Mouse (Mus musculus): ENCODE measurements at regions not wholly inside any gene's neighbourhood (a gene's known extent, or its start where the extent isn't known, plus 50 kb on each side); places are given as distances from the start of the nearest gene placed in this dataset.

DNA sequence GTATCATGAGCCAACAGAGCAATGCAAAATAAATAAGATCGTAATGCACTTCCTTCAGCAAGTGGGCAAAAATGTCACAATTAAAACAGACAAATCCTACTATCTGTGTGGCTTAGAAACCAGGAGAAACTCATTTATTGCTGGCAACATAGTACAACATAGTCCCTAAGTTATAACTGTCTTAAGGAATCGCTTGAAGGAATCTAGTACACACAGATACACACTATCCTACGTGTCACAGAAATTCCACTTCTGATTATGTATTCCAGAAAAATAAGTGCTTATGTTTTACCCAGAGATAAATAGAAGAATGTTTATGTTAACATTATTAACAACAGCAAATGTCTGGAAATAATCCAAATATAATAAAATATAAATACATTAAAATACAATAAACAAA lies 457.9 kb downstream of the Etnk1 start:
- no peak overlapping the region for H3K9ac ChIP-seq
- DNase-seq (ENCODE audit: low spot score), result no peak
- H3K4me2 ChIP-seq (replicated peaks), result no peak overlapping the region
- H3K36me3 ChIP-seq (replicated peaks; ENCODE audit: control insufficient read depth, insufficient read depth), result no peaks in the 10 kb centered on the region
- H3K4me1 ChIP-seq (replicated peaks; ENCODE audit: control insufficient read depth, insufficient read depth, low read length), result no peaks in the 10 kb centered on the region
- no peaks in the 10 kb centered on the region for H3K9me3 ChIP-seq (ENCODE audit: control insufficient read depth, low read length)
- H3K27ac ChIP-seq, result no peak overlapping the region
- ATAC-seq (ENCODE audit: low FRiP score), result no peak
- H3K4me3 ChIP-seq (replicated peaks; ENCODE audit: low read length), result no peak overlapping the region
- 89% methylated on average over 3 of the region's 3 CpGs for WGBS
- H3K27me3 ChIP-seq (ENCODE audit: control insufficient read depth, insufficient read depth, low read length), result no peaks in the 10 kb centered on the region

DNA sequence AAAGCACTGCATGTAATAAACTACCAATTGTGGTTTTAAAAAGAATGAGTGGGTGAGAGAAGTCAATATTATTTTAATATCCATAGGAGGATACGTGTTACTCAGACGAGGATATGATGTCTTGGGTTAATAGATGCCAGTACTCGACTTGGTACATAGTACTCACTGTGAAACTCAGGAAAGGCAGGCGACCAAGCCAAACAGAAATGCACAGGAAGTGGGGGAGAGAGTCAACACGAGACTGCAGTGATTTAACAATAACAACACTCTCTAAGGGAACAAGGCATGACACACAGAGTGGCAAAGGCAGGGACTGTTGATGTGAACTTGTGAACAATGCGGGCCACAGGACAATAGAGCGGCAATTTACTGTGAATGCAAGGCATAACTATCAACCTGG lies 464.6 kb downstream of the Etnk1 start:
- DNase-seq (ENCODE audit: low spot score) (no peak), ATAC-seq (ENCODE audit: low FRiP score) (no peak)
- no peaks in the 10 kb centered on the region for H3K9me3 ChIP-seq (ENCODE audit: control insufficient read depth, low read length)
- H3K4me1 ChIP-seq (replicated peaks; ENCODE audit: control insufficient read depth, insufficient read depth, low read length), result no peaks in the 10 kb centered on the region
- 67% methylated on average over 7 of the region's 7 CpGs for WGBS
- H3K36me3 ChIP-seq (replicated peaks; ENCODE audit: control insufficient read depth, insufficient read depth), result no peaks in the 10 kb centered on the region
- H3K27ac ChIP-seq, result no peak overlapping the region
- no peaks in the 10 kb centered on the region for H3K27me3 ChIP-seq (ENCODE audit: control insufficient read depth, insufficient read depth, low read length)
- H3K4me3 ChIP-seq (replicated peaks; ENCODE audit: low read length), result no peak overlapping the region
- no peak overlapping the region for H3K9ac ChIP-seq
- H3K4me2 ChIP-seq (replicated peaks), result no peak overlapping the region

DNA sequence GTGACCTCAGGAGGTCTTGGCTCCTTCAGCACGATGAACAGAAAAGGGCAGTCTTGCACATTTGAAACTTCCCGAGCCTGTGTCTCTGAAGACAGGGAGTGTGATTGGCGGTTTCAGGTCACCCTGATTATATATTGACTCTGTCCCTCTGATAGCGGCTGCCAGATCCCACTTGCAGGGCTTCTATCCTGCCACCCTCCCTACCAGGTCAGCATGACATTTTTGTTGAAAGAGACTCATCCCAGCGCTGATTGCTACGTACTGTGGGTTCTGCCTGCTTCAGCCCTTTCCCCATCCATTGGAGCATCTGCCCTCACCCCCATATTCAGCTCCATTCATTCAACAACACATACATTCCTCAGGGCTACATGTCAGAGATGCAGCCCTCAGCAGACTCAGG lies 466.7 kb downstream of the Etnk1 start:
- WGBS, result 59% methylated on average over 6 of the region's 6 CpGs
- Histone ChIP-seq H3K9me3 (ENCODE audit: control insufficient read depth, low read length) (no peaks in the 10 kb centered on the region), H3K4me3 (replicated peaks; ENCODE audit: low read length) (no peak overlapping the region), H3K27ac (no peak overlapping the region), H3K4me1 (replicated peaks; ENCODE audit: control insufficient read depth, insufficient read depth, low read length) (no peaks in the 10 kb centered on the region), H3K36me3 (replicated peaks; ENCODE audit: control insufficient read depth, insufficient read depth) (no peaks in the 10 kb centered on the region), H3K4me2 (replicated peaks) (no peak overlapping the region), H3K9ac (no peak overlapping the region), H3K27me3 (ENCODE audit: control insufficient read depth, insufficient read depth, low read length) (no peaks in the 10 kb centered on the region)
- ATAC-seq (ENCODE audit: low FRiP score), result no peak
- no peak for DNase-seq (ENCODE audit: low spot score)

- DNase-seq (ENCODE audit: low spot score), result no peak
- Histone ChIP-seq H3K4me1 (replicated peaks; ENCODE audit: control insufficient read depth, insufficient read depth, low read length) (no peaks in the 10 kb centered on the region), H3K4me3 (replicated peaks; ENCODE audit: low read length) (no peak overlapping the region), H3K9ac (no peak overlapping the region), H3K27me3 (ENCODE audit: control insufficient read depth, insufficient read depth, low read length) (no peaks in the 10 kb centered on the region), H3K36me3 (replicated peaks; ENCODE audit: control insufficient read depth, insufficient read depth) (no peaks in the 10 kb centered on the region), H3K4me2 (replicated peaks) (no peak overlapping the region), H3K27ac (no peak overlapping the region), H3K9me3 (ENCODE audit: control insufficient read depth, low read length) (no peaks in the 10 kb centered on the region)
- ATAC-seq (ENCODE audit: low FRiP score), result no peak
- WGBS, result 77% methylated on average over 10 of the region's 10 CpGs
Measured at GRCm38 (mm10) chr6:143634334-143634733, 467.3 kb downstream of the Etnk1 start.

- 76% methylated on average over 2 of the region's 2 CpGs for WGBS
- no peak overlapping the region for H3K4me3 ChIP-seq (replicated peaks; ENCODE audit: low read length)
Measured at GRCm38 (mm10) chr6:143635043-143635442, 468.0 kb downstream of the Etnk1 start.

DNA sequence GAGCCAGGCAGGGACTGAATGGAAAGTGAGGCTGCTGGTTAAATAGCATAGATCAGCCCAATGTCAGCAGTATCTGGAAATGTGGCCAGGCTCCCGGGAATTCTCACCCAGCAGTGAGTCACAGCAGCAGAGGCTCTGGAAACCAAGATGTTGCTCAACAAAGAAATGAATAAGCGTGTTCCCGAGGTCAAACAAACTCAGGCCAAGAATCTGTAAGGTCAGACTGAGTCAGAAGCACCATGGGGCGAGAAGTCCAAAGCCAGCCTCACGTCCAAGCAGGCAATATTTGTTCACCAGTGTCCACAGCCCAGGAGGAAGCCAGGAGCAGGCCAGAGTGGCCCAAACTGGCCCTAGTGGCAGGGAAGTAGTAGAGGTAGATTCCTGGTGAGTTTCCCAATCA lies 473.6 kb downstream of the Etnk1 start:
- DNase-seq (ENCODE audit: low spot score), result no peak
- Histone ChIP-seq H3K27me3 (ENCODE audit: control insufficient read depth, insufficient read depth, low read length) (no peaks in the 10 kb centered on the region), H3K27ac (no peak overlapping the region), H3K9ac (no peak overlapping the region), H3K4me3 (replicated peaks; ENCODE audit: low read length) (no peak overlapping the region), H3K4me2 (replicated peaks) (no peak overlapping the region), H3K4me1 (replicated peaks; ENCODE audit: control insufficient read depth, insufficient read depth, low read length) (no peaks in the 10 kb centered on the region), H3K9me3 (ENCODE audit: control insufficient read depth, low read length) (no peaks in the 10 kb centered on the region), H3K36me3 (replicated peaks; ENCODE audit: control insufficient read depth, insufficient read depth) (no peaks in the 10 kb centered on the region)
- no peak for ATAC-seq (ENCODE audit: low FRiP score)
- 74% methylated on average over 5 of the region's 5 CpGs for WGBS

More at GRCm38 (mm10) chr6:143635043-143635442, 468.0 kb downstream of the Etnk1 start:
- H3K4me1 ChIP-seq (replicated peaks; ENCODE audit: control insufficient read depth, insufficient read depth, low read length), result no peaks in the 10 kb centered on the region
- DNase-seq (ENCODE audit: low spot score) (no peak), ATAC-seq (ENCODE audit: low FRiP score) (no peak)
- H3K9ac ChIP-seq, result no peak overlapping the region
- H3K4me2 ChIP-seq (replicated peaks), result no peak overlapping the region
- H3K27ac ChIP-seq, result no peak overlapping the region
- H3K36me3 ChIP-seq (replicated peaks; ENCODE audit: control insufficient read depth, insufficient read depth), result no peaks in the 10 kb centered on the region
- no peaks in the 10 kb centered on the region for H3K9me3 ChIP-seq (ENCODE audit: control insufficient read depth, low read length)
- no peaks in the 10 kb centered on the region for H3K27me3 ChIP-seq (ENCODE audit: control insufficient read depth, insufficient read depth, low read length)

DNA sequence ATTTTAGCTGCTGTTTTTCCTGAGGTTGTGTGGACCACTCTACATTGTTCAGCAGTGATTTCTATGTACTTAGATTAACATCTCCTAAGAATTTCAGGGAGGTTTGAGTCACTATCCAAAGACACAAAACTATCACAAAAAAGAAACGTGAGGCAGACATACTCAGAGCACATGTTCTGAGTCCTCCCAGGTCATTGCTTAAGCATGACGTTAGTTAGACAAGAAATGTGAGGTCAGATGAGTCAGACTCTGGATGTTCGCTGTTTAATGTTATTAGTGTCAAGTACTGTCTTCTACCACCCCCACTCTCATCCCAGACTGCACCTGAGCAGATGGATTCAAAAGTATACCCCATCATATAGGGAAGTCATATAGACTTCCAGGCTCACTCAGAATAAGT lies 475.0 kb downstream of the Etnk1 start:
- Histone ChIP-seq H3K9ac (no peak overlapping the region), H3K4me1 (replicated peaks; ENCODE audit: control insufficient read depth, insufficient read depth, low read length) (no peaks in the 10 kb centered on the region), H3K9me3 (ENCODE audit: control insufficient read depth, low read length) (no peaks in the 10 kb centered on the region), H3K4me2 (replicated peaks) (no peak overlapping the region), H3K27ac (no peak overlapping the region), H3K27me3 (ENCODE audit: control insufficient read depth, insufficient read depth, low read length) (no peaks in the 10 kb centered on the region), H3K36me3 (replicated peaks; ENCODE audit: control insufficient read depth, insufficient read depth) (no peaks in the 10 kb centered on the region), H3K4me3 (replicated peaks; ENCODE audit: low read length) (no peak overlapping the region)
- no peak for DNase-seq (ENCODE audit: low spot score)
- no peak for ATAC-seq (ENCODE audit: low FRiP score)
- WGBS, result 90% methylated on average over 3 of the region's 3 CpGs

DNA sequence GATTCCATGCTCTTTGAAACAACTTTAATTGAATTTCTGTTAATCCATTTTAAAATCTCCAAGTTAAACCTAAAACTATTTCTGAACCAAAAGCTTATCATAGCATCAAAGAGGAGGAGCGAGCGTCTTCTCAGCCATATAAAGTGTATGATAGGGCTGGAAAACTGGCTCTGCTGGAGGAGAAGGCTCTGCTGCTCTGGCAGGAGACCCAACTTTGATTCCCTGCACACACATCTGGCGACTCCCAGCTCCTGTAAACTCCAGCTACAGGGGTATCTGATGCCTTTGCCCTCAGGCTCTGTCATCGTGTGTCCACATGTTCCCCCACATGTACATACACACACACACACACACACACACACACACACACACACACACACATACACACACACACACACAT lies 479.0 kb downstream of the Etnk1 start:
- Histone ChIP-seq H3K4me2 (replicated peaks) (no peak overlapping the region), H3K36me3 (replicated peaks; ENCODE audit: control insufficient read depth, insufficient read depth) (no peaks in the 10 kb centered on the region), H3K27ac (no peak overlapping the region), H3K27me3 (ENCODE audit: control insufficient read depth, insufficient read depth, low read length) (no peaks in the 10 kb centered on the region), H3K4me3 (replicated peaks; ENCODE audit: low read length) (no peak overlapping the region), H3K4me1 (replicated peaks; ENCODE audit: control insufficient read depth, insufficient read depth, low read length) (no peaks in the 10 kb centered on the region), H3K9me3 (ENCODE audit: control insufficient read depth, low read length) (no peaks in the 10 kb centered on the region), H3K9ac (no peak overlapping the region)
- WGBS, result 82% methylated on average over 4 of the region's 4 CpGs
- ATAC-seq (ENCODE audit: low FRiP score), result no peak
- no peak for DNase-seq (ENCODE audit: low spot score)

DNA sequence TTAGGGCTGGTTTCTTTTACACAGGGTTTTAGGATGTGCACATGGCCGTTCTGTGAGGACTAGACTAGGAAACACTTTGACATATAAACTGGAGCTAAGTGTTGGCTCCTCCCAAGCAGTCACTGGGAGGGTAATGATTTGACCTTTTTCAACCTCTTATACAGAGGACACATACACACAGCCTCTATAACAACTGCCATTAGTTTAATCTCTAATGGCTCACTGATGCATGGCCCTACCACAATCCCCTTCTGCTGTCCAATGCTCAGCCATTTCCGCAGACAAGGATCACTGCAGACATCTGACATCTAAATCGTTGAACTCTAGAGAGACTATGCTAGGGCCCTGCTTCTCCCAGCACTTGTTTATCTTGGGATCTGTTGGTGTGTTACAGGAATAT lies 481.5 kb downstream of the Etnk1 start:
- Histone ChIP-seq H3K9ac (no peak overlapping the region), H3K9me3 (ENCODE audit: control insufficient read depth, low read length) (peaks cover 14% of the 10 kb centered on the region; the same call in 1 of the 2 replicates), H3K36me3 (replicated peaks; ENCODE audit: control insufficient read depth, insufficient read depth) (no peaks in the 10 kb centered on the region), H3K4me3 (replicated peaks; ENCODE audit: low read length) (no peak overlapping the region), H3K4me1 (replicated peaks; ENCODE audit: control insufficient read depth, insufficient read depth, low read length) (no peaks in the 10 kb centered on the region), H3K27me3 (ENCODE audit: control insufficient read depth, insufficient read depth, low read length) (no peaks in the 10 kb centered on the region), H3K4me2 (replicated peaks) (no peak overlapping the region), H3K27ac (no peak overlapping the region)
- no peak for DNase-seq (ENCODE audit: low spot score)
- WGBS, result 72% methylated on average over 3 of the region's 3 CpGs
- ATAC-seq (ENCODE audit: low FRiP score), result no peak

- H3K4me1 ChIP-seq (replicated peaks; ENCODE audit: control insufficient read depth, insufficient read depth, low read length), result no peaks in the 10 kb centered on the region
- DNase-seq (ENCODE audit: low spot score) (no peak), ATAC-seq (ENCODE audit: low FRiP score) (no peak)
- no peaks in the 10 kb centered on the region for H3K27me3 ChIP-seq (ENCODE audit: control insufficient read depth, insufficient read depth, low read length)
- 63% methylated on average over 5 of the region's 5 CpGs for WGBS
- no peak overlapping the region for H3K27ac ChIP-seq
- H3K9ac ChIP-seq, result no peak overlapping the region
- H3K9me3 ChIP-seq (ENCODE audit: control insufficient read depth, low read length), result peaks cover 20% of the 10 kb centered on the region; the same call in 1 of the 2 replicates
- no peak overlapping the region for H3K4me2 ChIP-seq (replicated peaks)
- no peak overlapping the region for H3K4me3 ChIP-seq (replicated peaks; ENCODE audit: low read length)
- no peaks in the 10 kb centered on the region for H3K36me3 ChIP-seq (replicated peaks; ENCODE audit: control insufficient read depth, insufficient read depth)
Measured at GRCm38 (mm10) chr6:143656576-143656975, 489.6 kb downstream of the Etnk1 start.
